Mouse (Mus musculus) kidney, postnatal 0 days (tissue): ENCODE results near the gene Lat2. TPM values are rescaled to one million over a fixed set of nuclear protein-coding genes. Genes with fewer than 3 reads are reported as not detected.

Experiments used
- ATAC-seq: fragments of 200-750 bp; cut with Nextera tagmentation; replicated peaks from 2 replicates; pipeline ENCODE4 v1.8.0; 2017; ENCODE audit warnings: low read depth, moderate number of reproducible peaks, moderate TSS enrichment, moderate library complexity; ENCODE audit not compliant: low FRiP score
- DNase-seq: peaks from one replicate; pipeline ENCODE4 v3.0.0-alpha.2; 2016; ENCODE audit warnings: low spot score
- H3K27ac ChIP-seq: fragments of 300-500 bp; sonication (generic); 2 replicates; pipeline ENCODE4 v1.5.1; 2014; ENCODE audit warnings: mild to moderate bottlenecking
- H3K27me3 ChIP-seq: fragments of 300-500 bp; sonication (generic); 2 replicates; pipeline ENCODE4 v1.6.1; 2014; ENCODE audit warnings: low read length, mixed read lengths; ENCODE audit not compliant: insufficient read depth
- H3K36me3 ChIP-seq: fragments of 300-500 bp; sonication (generic); 2 replicates; pipeline ENCODE4 v1.6.1; 2014; ENCODE audit warnings: low read length, mixed read lengths; ENCODE audit not compliant: insufficient read depth
- H3K4me1 ChIP-seq: fragments of 300-500 bp; sonication (generic); replicated peaks from 2 replicates; pipeline ENCODE4 v1.6.1; 2014; ENCODE audit warnings: antibody characterized with exemption, low read length, mixed read lengths; ENCODE audit not compliant: insufficient read depth
- H3K4me2 ChIP-seq: fragments of 300-500 bp; sonication (generic); 2 replicates; pipeline ENCODE4 v1.6.1; 2014; ENCODE audit warnings: mild to moderate bottlenecking, low read length, moderate library complexity, mixed read lengths
- H3K4me3 ChIP-seq: fragments of 300-500 bp; sonication (generic); replicated peaks from 2 replicates; pipeline ENCODE4 v1.5.1; 2014; ENCODE audit warnings: low read depth, low read length
- H3K9ac ChIP-seq: fragments of 300-500 bp; sonication (generic); 2 replicates; pipeline ENCODE4 v1.6.1; 2014; ENCODE audit warnings: low read depth, low read length
- H3K9me3 ChIP-seq: fragments of 300-500 bp; sonication (generic); replicated peaks from 2 replicates; pipeline ENCODE4 v1.6.1; 2016; ENCODE audit warnings: low read length, inconsistent platforms, mixed read lengths
- CTCF ChIP-seq: IDR thresholded peaks from 2 replicates; pipeline ENCODE4 v1.5.1; 2016; ENCODE audit warnings: antibody characterized with exemption, low read depth, mild to moderate bottlenecking, moderate library complexity
- WGBS: fragments of 180-500 bp; shearing (Covaris S2); extraction: QIAGEN DNeasy Blood & Tissue Kit; methylation state at CpG from one replicate; pipeline ENCODE4 v1.1.7; 2014; 5-methylcytosine and 5-hydroxymethylcytosine counted together
- polyA plus RNA-seq: library from polyadenylated mRNA; unstranded; fragments of >200 nt; fragmentation: Nextera tagmentation; extraction: Ambion mirVana; gene quantifications from 2 replicates; pipeline ENCODE4 v1.2.1, GENCODE M21; 2015

The Lat2 gene
- polyA plus RNA-seq, 1 experiment from 2014 or later, result 0.93 TPM

- ATAC-seq, result no peak
- peaks cover 22% of the 10 kb centered on the region for H3K36me3 ChIP-seq
- H3K27me3 ChIP-seq, result no peaks in the 10 kb centered on the region
- no peak overlapping the region for H3K4me2 ChIP-seq
- no peak overlapping the region for H3K27ac ChIP-seq
- no peak for DNase-seq
- no peak for TF ChIP-seq CTCF
- WGBS, result 77% methylated on average over 4 of the region's 4 CpGs
- H3K4me1 ChIP-seq, result no peaks in the 10 kb centered on the region
- no peak overlapping the region for H3K9ac ChIP-seq
- no peaks in the 10 kb centered on the region for H3K9me3 ChIP-seq
- H3K4me3 ChIP-seq, result no peak overlapping the region
These were observed 955 bp upstream of the Lat2 start for GRCm38 (mm10) chr5:134615780-134616179.

- Histone ChIP-seq H3K27me3 (no peaks in the 10 kb centered on the region), H3K27ac (no peak overlapping the region), H3K9ac (no peak overlapping the region), H3K9me3 (no peaks in the 10 kb centered on the region), H3K4me1 (no peaks in the 10 kb centered on the region), H3K4me3 (no peak overlapping the region), H3K4me2 (no peak overlapping the region), H3K36me3 (peaks cover 18% of the 10 kb centered on the region)
- 83% methylated on average over 8 of the region's 8 CpGs for WGBS
- TF ChIP-seq CTCF, result no peak
- ATAC-seq (no peak), DNase-seq (no peak)
These were observed 555 bp upstream of the Lat2 start for GRCm38 (mm10) chr5:134615380-134615779.

- H3K36me3 ChIP-seq, result peaks cover 8% of the 10 kb centered on the region
- no peak overlapping the region for H3K9ac ChIP-seq
- H3K4me3 ChIP-seq, result no peak overlapping the region
- no peaks in the 10 kb centered on the region for H3K27me3 ChIP-seq
- 87% methylated on average over 8 of the region's 8 CpGs for WGBS
- DNase-seq, result no peak
- ATAC-seq, result no peak
- no peak overlapping the region for H3K4me2 ChIP-seq
- TF ChIP-seq CTCF, result no peak
- no peak overlapping the region for H3K27ac ChIP-seq
- H3K4me1 ChIP-seq, result no peaks in the 10 kb centered on the region
- H3K9me3 ChIP-seq, result no peaks in the 10 kb centered on the region
These were observed 529 bp downstream of the Lat2 start for GRCm38 (mm10) chr5:134614296-134614695.

- no peak overlapping the region for H3K4me2 ChIP-seq
- no peak overlapping the region for H3K27ac ChIP-seq
- H3K4me1 ChIP-seq, result no peaks in the 10 kb centered on the region
- no peaks in the 10 kb centered on the region for H3K9me3 ChIP-seq
- H3K4me3 ChIP-seq, result no peak overlapping the region
- no peaks in the 10 kb centered on the region for H3K27me3 ChIP-seq
- TF ChIP-seq CTCF, result no peak
- no peak overlapping the region for H3K9ac ChIP-seq
- ATAC-seq (no peak), DNase-seq (no peak)
- WGBS, result 81% methylated on average over 9 of the region's 9 CpGs
- peaks cover 2% of the 10 kb centered on the region; the same call in 1 of the 2 replicates for H3K36me3 ChIP-seq
These were observed 1.1 kb downstream of the Lat2 start for GRCm38 (mm10) chr5:134613727-134614126.

GRCm38 (mm10) chr5:134611810-134612521 lies 2.9 kb downstream of the Lat2 start:
- DNase-seq (no peak), ATAC-seq (peak; percentile 20; the same call in 1 of the 2 replicates)
- H3K36me3 ChIP-seq, result no peaks in the 10 kb centered on the region; the same call in 1 of the 2 replicates
- WGBS, result 43% methylated on average over 8 of the region's 8 CpGs
- no peaks in the 10 kb centered on the region for H3K9me3 ChIP-seq
- H3K9ac ChIP-seq, result no peak overlapping the region
- no peak overlapping the region for H3K4me3 ChIP-seq
- H3K27me3 ChIP-seq, result no peaks in the 10 kb centered on the region
- TF ChIP-seq CTCF, result no peak
- no peak overlapping the region for H3K4me2 ChIP-seq
- no peaks in the 10 kb centered on the region for H3K4me1 ChIP-seq
- H3K27ac ChIP-seq, result no peak overlapping the region

GRCm38 (mm10) chr5:134609916-134610643 lies 4.7 kb downstream of the Lat2 start:
- no peaks in the 10 kb centered on the region for H3K36me3 ChIP-seq
- no peak overlapping the region for H3K27ac ChIP-seq
- 89% methylated on average over 12 of the region's 12 CpGs for whole genome bisulfite sequencing
- no peak overlapping the region for H3K4me3 ChIP-seq
- no peaks in the 10 kb centered on the region for H3K27me3 ChIP-seq
- DNase-seq (no peak), ATAC-seq (no peak)
- no peak overlapping the region for H3K9ac ChIP-seq
- no peaks in the 10 kb centered on the region for H3K4me1 ChIP-seq
- no peaks in the 10 kb centered on the region for H3K9me3 ChIP-seq
- no peak for TF ChIP-seq CTCF
- no peak overlapping the region for H3K4me2 ChIP-seq
